Mouse (Mus musculus) common myeloid progenitor, adult 5-6 weeks (primary cell): Measurements from ENCODE around the gene Gm17469. TPM values are rescaled to one million over a fixed set of nuclear protein-coding genes. Genes with fewer than 3 reads are reported as not detected.
"Not testable (repeated sequence)": the region's sequence is repeated elsewhere in the genome, so short reads cannot be mapped to it uniquely, and the experiment has no call there.

ENCODE experiments used
- ATAC-seq: replicated peaks from 2 replicates; pipeline ENCODE4 v1.8.0; 2016; ENCODE audit warnings: low read depth, mild to moderate bottlenecking, moderate TSS enrichment, inconsistent platforms; ENCODE audit not compliant: poor library complexity, severe bottlenecking
- total RNA-seq: library from RNA; stranded (forward); fragments of 200-1000, 187-1606 nt; gene quantifications from 2 replicates; pipeline ENCODE4 v1.2.3, GENCODE M21; 2017

The Gm17469 gene
- not detected in 2 replicates for total RNA-seq

GRCm38 (mm10) chrX:124629593-124629992 is at the start of gene Gm17469:
Gene Gm17469, plus strand, starts transcription at chrX:124629893.
- not testable (repeated sequence) for ATAC-seq

Other genes starting within 250 kb of the Gm17469 start
- not detected in 2 replicates for gene Gm17584, start 129.3 kb upstream of the Gm17469 start, total RNA-seq